Mouse (Mus musculus): ENCODE measurements around the gene Pbx3. TPM values are rescaled to one million over a fixed set of nuclear protein-coding genes. Genes with fewer than 3 reads are reported as not detected.

The Pbx3 gene
- polyA plus RNA-seq, 2 experiments: 7.7 to 9.8 TPM

GRCm38 (mm10) chr2:34407596-34407995, 34.7 kb upstream of the Pbx3 start:
- peak overlapping the region; percentile 99 for H3K9ac ChIP-seq (replicated peaks)
- H3K4me1 ChIP-seq (replicated peaks; ENCODE audit: control insufficient read depth in 2 of 2, insufficient read depth in 2 of 2, low read length in 1 of 2): peaks cover 5 to 7% of the 10 kb centered on the region in 2 experiments; a peak in 3 of 4 replicates
- H3K4me3 ChIP-seq (ENCODE audit: insufficient read depth in 1 of 2, low read depth in 2 of 2, low read length in 2 of 2): peak overlapping the region; percentile 85 to 91
- no peak overlapping the region for H3K27ac ChIP-seq
- ATAC-seq (ENCODE audit: insufficient read depth): no peak
- no peaks in the 10 kb centered on the region for H3K27me3 ChIP-seq (ENCODE audit: control insufficient read depth, insufficient read depth, low read length)
- no peaks in the 10 kb centered on the region for H3K36me3 ChIP-seq (replicated peaks; ENCODE audit: control insufficient read depth, insufficient read depth, low read depth)
- 30% methylated on average over 7 of the region's 7 CpGs for WGBS (ENCODE audit: insufficient replicate concordance)
- H3K4me2 ChIP-seq (ENCODE audit: low read depth): peak overlapping the region; percentile 87
- no peaks in the 10 kb centered on the region for H3K9me3 ChIP-seq (ENCODE audit: control insufficient read depth, low read length)
- peak in 1 of 3 experiments; percentile 7 for DNase-seq (ENCODE audit: low read depth in 3 of 3, low spot score in 3 of 3)
- TF ChIP-seq CTCF (IDR thresholded peaks at IDR 0.05; ENCODE audit: low read depth) (no peak), EP300 (IDR thresholded peaks at IDR 0.05; ENCODE audit: low read depth) (no peak)

- peak within 1 kb of the TSS; percentile 87 for H3K4me2 ChIP-seq (ENCODE audit: low read depth)
- peaks cover 5 to 7% of the 10 kb centered on the region in 2 experiments; a peak in 3 of 4 replicates for H3K4me1 ChIP-seq (replicated peaks; ENCODE audit: control insufficient read depth in 2 of 2, insufficient read depth in 2 of 2, low read length in 1 of 2)
- ATAC-seq (ENCODE audit: insufficient read depth) (peak; percentile 100), DNase-seq (ENCODE audit: low read depth in 3 of 3, low spot score in 3 of 3) (peak; percentile 94)
- H3K27me3 ChIP-seq (ENCODE audit: control insufficient read depth, insufficient read depth, low read length): no peaks in the 10 kb centered on the region
- TF ChIP-seq CTCF (IDR thresholded peaks at IDR 0.05; ENCODE audit: low read depth) (no peak), EP300 (IDR thresholded peaks at IDR 0.05; ENCODE audit: low read depth) (no peak)
- H3K27ac ChIP-seq: peak within 1 kb of the TSS; percentile 57
- under 1% methylated on average over 67 of the region's 68 CpGs for WGBS (ENCODE audit: insufficient replicate concordance)
- no peaks in the 10 kb centered on the region for H3K9me3 ChIP-seq (ENCODE audit: control insufficient read depth, low read length)
- peak within 1 kb of the TSS; percentile 99 for H3K9ac ChIP-seq (replicated peaks)
- H3K4me3 ChIP-seq (ENCODE audit: insufficient read depth in 1 of 2, low read depth in 2 of 2, low read length in 2 of 2): peak within 1 kb of the TSS; percentile 85 to 91
- no peaks in the 10 kb centered on the region for H3K36me3 ChIP-seq (replicated peaks; ENCODE audit: control insufficient read depth, insufficient read depth, low read depth)
These were observed 33.9 kb upstream of the Pbx3 start, which contains the start of gene Mapkap1 for GRCm38 (mm10) chr2:34406601-34407464. Gene Mapkap1, plus strand, starts transcription at chr2:34406771.

- Histone ChIP-seq H3K9me3 (ENCODE audit: control insufficient read depth, low read length) (no peaks in the 10 kb centered on the region), H3K9ac (replicated peaks) (no peak overlapping the region), H3K4me1 (replicated peaks; ENCODE audit: control insufficient read depth in 2 of 2, insufficient read depth in 2 of 2, low read length in 1 of 2) (no peaks in the 10 kb centered on the region), H3K4me2 (ENCODE audit: low read depth) (no peak overlapping the region), H3K36me3 (replicated peaks; ENCODE audit: control insufficient read depth, insufficient read depth, low read depth) (no peaks in the 10 kb centered on the region), H3K27ac (no peak overlapping the region), H3K4me3 (ENCODE audit: insufficient read depth in 1 of 2, low read depth in 2 of 2, low read length in 2 of 2) (no peak overlapping the region), H3K27me3 (ENCODE audit: control insufficient read depth, insufficient read depth, low read length) (no peaks in the 10 kb centered on the region)
- ATAC-seq (ENCODE audit: insufficient read depth) (no peak), DNase-seq (ENCODE audit: low read depth in 3 of 3, low spot score in 3 of 3) (no peak)
- no peak for TF ChIP-seq CTCF (IDR thresholded peaks at IDR 0.05; ENCODE audit: low read depth)
- TF ChIP-seq EP300 (IDR thresholded peaks at IDR 0.05; ENCODE audit: low read depth): no peak
- WGBS (ENCODE audit: insufficient replicate concordance): 47% methylated on average over 4 of the region's 4 CpGs
These were observed 26.6 kb upstream of the Pbx3 start for GRCm38 (mm10) chr2:34399535-34399934.

- Histone ChIP-seq H3K36me3 (replicated peaks; ENCODE audit: control insufficient read depth, insufficient read depth, low read depth) (no peaks in the 10 kb centered on the region), H3K27me3 (ENCODE audit: control insufficient read depth, insufficient read depth, low read length) (peaks cover 3% of the 10 kb centered on the region; the same call in 1 of the 2 replicates), H3K4me2 (ENCODE audit: low read depth) (no peak overlapping the region), H3K9ac (replicated peaks) (no peak overlapping the region), H3K4me1 (replicated peaks; ENCODE audit: control insufficient read depth in 2 of 2, insufficient read depth in 2 of 2, low read length in 1 of 2) (peaks cover under 1 to 1% of the 10 kb centered on the region in 2 experiments; a peak in 3 of 4 replicates), H3K9me3 (ENCODE audit: control insufficient read depth, low read length) (no peaks in the 10 kb centered on the region), H3K27ac (no peak overlapping the region), H3K4me3 (ENCODE audit: insufficient read depth in 1 of 2, low read depth in 2 of 2, low read length in 2 of 2) (no peak overlapping the region)
- DNase-seq (ENCODE audit: low read depth in 3 of 3, low spot score in 3 of 3) (no peak), ATAC-seq (ENCODE audit: insufficient read depth) (no peak)
- 38% methylated on average over 2 of the region's 2 CpGs for WGBS (ENCODE audit: insufficient replicate concordance)
- TF ChIP-seq EP300 (IDR thresholded peaks at IDR 0.05; ENCODE audit: low read depth) (no peak), CTCF (IDR thresholded peaks at IDR 0.05; ENCODE audit: low read depth) (no peak)
These were observed 6.0 kb upstream of the Pbx3 start for GRCm38 (mm10) chr2:34378930-34379329.

GRCm38 (mm10) chr2:34374349-34374748, 1.4 kb upstream of the Pbx3 start:
- TF ChIP-seq CTCF (IDR thresholded peaks at IDR 0.05; ENCODE audit: low read depth) (no peak), EP300 (IDR thresholded peaks at IDR 0.05; ENCODE audit: low read depth) (no peak)
- DNase-seq (ENCODE audit: low read depth in 3 of 3, low spot score in 3 of 3) (no peak), ATAC-seq (ENCODE audit: insufficient read depth) (no peak)
- Histone ChIP-seq H3K4me3 (ENCODE audit: insufficient read depth in 1 of 2, low read depth in 2 of 2, low read length in 2 of 2) (no peak overlapping the region), H3K9me3 (ENCODE audit: control insufficient read depth, low read length) (no peaks in the 10 kb centered on the region), H3K27ac (no peak overlapping the region), H3K9ac (replicated peaks) (no peak overlapping the region), H3K4me2 (ENCODE audit: low read depth) (no peak overlapping the region), H3K36me3 (replicated peaks; ENCODE audit: control insufficient read depth, insufficient read depth, low read depth) (no peaks in the 10 kb centered on the region), H3K4me1 (replicated peaks; ENCODE audit: control insufficient read depth in 2 of 2, insufficient read depth in 2 of 2, low read length in 1 of 2) (peaks cover 8 to 15% of the 10 kb centered on the region in 2 experiments), H3K27me3 (ENCODE audit: control insufficient read depth, insufficient read depth, low read length) (peaks cover 3% of the 10 kb centered on the region; the same call in 1 of the 2 replicates)
- WGBS (ENCODE audit: insufficient replicate concordance): 62% methylated on average over 2 of the region's 2 CpGs
